Mouse (Mus musculus) brain, adult 2 months (tissue): Measurements from ENCODE around the gene Pip5k1a.
"Not testable (repeated sequence)": the region's sequence is repeated elsewhere in the genome, so short reads cannot be mapped to it uniquely, and the experiment has no call there.

Experiments
- DNase-seq: peaks from one replicate; pipeline ENCODE4 v3.0.0; 2011; ENCODE audit warnings: low read depth, low spot score

Gene Pip5k1a

DNA sequence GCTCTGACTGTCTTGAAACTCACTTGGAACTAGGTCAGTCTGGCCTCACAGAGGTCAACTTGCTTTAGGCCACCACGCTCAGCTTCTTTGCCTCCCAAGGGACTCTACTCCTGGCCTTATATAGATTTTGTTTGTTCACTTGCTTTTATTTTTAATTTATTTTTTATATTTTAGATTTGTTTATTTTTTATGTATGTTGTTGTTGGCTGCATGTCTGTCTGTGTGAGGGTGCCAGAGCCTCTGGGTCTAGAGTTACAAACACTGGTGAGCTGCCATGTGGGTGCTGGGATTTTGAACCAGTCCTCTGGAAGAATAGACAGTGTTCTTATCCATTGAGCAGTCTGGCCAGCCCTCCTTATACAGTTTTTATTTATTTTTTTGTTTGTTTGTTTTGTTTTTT, 6.0 kb upstream of the Pip5k1a start:
- no peak for DNase-seq

DNA sequence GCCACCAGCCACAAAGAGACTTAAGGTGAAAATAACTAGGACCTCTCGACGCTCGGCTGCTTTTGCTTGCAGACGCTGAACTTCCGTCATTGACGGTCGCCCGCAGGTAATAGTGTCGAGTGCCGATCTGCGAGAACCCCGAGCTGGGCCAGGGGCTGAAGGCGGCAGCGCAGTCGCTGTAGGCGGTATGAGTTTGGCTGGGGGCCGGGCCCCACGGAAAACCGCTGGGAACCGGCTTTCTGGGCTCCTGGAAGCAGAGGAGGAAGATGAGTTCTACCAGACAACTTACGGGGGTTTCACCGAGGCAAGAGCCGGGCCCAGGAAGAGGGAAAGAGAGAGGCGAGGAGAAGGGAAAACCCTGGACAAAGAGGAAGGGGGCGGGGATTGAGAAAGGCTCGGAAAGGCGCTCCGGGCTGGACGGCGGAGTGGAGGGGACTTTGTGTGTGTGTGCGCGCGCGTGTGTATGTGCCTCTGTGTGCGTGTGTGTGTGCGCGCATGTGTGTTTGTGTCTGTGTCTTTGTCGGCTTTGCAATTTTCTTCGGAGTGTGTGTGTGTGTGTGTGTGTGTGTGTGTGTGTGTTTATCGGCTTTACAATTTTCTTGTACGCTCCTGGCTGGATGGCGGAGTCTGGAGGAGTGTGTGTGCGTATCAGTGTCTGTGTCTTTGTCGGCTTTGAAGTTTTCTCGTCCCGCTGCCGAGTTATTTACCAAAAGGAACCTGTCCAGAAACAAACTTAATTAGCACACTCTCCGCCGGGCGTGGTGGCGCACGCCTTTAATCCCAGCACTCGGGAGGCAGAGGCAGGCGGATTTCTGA, 4.4 kb upstream of the Pip5k1a start, which contains the start of gene Vps72:
Gene Vps72 (plus strand): TSS at position 112 of the 816 bp plus-strand sequence.
- peak; percentile 98 for DNase-seq

DNA sequence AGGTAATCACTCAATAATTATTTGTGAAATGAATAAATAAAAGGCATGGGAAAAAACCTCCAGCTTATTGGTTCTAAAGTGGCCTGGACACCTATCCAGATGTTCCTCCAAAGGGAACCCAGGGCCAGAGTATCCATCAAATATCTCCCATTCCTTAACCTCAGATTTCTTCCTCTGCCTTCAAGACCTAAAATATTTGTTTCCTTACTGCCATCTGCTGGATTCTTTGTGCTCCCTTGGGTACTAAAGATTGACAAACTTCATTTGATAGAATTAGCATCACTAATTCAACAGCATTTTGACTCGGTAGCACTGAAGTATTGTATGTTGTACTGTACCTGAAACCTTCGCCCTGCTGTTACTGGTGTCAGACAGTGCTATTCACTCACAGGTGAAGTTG, 1.2 kb upstream of the Pip5k1a start:
- DNase-seq: peak; percentile 34

DNA sequence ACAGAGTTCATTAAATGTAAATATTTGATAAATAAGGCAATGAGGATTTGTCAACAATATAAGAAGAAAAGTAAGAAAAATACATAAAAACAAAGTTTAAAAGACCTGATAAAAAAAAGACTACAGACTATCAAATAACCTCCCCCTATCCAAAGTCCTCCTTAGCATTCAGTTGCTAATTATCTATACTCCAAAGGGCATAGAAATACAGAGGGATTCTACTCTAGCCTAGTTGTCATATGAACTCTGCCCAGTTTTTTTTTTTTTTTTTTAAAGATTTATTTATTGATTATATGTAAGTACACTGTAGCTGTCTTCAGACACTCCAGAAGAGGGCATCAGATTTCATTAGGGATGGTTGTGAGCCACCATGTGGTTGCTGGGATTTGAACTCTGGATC, 578 bp upstream of the Pip5k1a start:
- DNase-seq: not testable (repeated sequence)

DNA sequence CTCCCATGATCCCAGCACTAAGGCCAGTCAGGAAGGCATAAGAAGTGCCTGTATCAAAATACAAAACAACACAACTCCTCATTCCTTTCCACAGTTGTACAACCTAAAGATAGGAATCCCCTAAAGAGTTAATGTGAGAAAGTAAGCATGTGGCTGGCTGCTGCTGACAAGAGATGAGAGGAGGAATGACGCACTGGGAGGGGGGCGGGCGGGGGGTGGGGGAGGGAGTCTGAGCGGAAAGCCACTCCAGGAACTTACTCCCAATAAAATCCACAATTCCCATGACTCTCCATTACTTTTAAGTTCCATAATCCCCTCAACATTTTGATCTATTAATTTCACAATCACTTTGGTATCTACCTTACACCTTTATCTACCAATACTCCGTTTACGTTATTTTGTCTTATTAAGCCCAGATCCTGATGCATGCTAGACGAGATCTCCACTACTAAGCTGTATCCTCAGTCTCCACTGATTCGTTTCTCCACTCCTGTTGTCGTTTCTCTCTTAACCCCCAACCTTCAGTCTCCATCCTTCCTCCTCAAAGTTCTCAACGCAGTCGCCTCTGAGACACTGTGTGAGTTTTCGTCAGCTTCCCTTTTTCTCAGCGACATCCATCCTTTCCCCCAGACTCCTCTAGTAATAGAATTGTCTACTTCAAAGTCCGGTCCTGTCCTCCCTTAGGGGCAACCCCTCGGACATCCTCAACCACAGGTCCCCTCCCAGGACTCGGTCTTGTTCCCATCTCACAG, 968 bp downstream of the Pip5k1a start:
- peak; percentile 65 for DNase-seq

DNA sequence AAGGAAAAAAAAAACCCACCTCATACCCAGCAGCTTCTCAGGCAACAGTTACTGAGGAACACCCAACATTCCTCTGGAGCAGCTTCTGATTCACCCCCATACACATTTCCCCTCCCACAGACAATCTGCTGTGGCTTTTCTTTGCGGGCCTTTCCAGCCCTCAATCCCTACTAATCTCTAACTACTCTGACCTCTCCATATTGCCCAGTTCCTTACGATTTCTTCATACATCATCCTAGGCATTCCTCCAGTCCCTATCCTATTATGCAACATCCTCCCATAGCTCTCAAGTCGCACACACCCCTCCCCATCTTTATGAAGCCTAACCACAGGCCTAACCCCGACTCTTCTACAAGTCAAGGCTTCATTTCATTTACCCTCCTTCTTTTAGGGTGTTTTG, 1.6 kb downstream of the Pip5k1a start:
- peak; percentile 85 for DNase-seq

DNA sequence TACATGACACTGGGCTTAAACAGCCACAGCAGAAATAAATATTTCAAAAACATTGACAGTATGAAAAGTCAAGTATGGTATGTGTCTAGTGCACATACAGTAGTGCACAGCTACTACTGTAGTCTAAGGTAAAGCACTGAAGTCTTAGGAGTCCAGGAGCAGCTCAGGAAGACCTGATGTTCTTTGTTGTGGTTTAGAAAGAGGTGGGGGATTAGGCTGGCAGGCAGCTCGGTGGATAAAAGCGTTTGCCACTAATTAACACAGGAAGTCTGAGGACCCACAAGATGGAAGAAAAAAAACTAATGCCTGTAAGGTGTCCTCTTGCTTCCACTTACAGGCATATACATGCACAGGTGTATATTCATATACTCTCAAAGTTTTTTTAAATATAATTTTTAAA, 5.9 kb downstream of the Pip5k1a start:
- no peak for DNase-seq

DNA sequence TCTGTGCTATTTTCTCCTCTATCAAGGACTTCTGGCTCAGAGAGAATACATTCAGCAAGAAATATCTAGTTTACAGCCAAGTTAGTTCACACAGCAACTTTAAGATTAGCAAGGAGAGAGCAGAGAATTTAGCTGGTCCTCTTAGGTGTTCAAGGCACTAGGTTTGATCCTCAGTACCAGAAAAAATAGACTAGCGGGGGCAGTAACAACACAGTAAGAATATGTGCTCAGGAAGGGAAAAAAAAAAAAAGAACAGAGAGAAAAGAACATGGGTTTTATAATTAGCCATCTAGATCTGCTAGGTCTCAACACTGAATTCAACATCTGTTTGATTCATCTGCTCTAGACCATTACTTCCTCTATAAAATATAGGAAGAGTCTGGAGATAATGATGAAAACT, 18.7 kb downstream of the Pip5k1a start:
- DNase-seq: peak; percentile 53

DNA sequence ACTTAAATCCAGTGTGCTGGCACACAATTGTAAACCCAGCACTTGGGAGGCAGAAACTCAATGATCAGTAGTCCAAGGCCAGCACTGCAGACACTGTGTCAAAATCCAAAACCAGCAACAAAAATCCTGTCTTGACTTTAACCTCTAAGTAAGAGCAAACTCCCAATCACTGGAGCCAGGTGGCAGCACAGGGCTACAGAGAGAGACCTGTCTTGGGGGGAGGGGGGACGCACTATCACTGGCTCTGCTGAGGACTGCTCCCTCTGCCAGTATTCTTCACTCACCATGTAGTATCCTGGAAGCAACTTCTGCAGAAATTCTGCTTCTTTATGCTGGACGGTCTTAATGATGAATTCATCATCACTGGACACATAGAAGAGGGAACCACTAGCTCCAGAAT, 35.1 kb downstream of the Pip5k1a start:
- no peak for DNase-seq

DNA sequence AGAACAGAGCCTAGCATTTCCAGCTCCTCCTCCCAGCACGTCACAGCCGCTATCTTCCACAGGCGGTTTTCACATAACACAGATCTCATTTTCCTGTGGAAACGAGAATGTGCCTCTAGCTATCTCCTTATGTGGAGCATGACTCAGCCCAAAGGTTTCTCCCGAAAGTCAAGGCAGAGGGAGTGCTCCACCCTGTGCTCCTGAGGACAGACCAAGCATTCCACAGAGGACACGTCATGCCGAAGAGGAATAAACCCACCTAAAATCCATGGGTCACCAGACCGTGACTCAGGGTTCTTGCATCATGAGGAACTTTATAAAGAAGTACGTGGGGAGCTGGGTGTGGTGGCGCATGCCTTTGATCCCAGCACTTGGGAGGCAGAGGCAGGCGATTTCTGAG, 40.2 kb downstream of the Pip5k1a start:
- peak; percentile 82 for DNase-seq

DNA sequence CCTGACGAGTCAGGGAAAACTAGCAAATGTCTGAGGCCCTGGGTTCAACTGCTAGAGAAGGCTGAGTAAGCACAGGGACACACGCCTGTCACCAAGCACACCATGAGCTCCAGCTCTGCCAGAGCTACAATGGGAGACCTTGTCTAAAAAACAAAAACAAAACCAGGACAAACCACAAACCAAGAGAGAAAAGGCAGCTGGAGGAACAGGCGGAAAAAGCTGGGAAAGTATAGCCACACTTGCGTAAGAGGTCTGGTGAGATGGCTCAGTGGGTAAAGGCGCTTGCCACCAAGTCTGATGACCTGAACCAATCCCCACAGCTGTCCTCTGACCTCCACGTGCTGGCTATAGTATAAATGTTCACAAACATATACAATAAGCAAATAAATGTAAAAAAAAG, 40.6 kb downstream of the Pip5k1a start:
- no peak for DNase-seq

DNA sequence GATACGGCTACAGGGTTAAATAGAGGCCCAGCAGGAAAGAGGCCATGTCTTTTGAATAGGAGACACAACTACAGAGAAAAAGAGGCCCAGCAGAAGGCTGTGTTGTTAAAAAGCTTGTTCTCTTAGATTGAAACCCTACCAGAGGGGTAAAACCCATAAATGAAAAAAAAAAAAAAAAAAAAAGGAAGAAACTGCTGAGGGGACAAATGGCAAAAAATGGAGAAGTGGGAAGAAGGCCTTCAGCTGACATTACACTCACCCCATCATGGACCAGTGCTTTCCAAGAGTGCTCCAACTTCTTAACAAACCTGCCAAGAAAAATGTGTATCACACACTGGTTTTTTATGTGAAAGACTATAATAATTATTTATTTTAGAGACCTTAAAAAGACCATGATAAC, 41.2 kb downstream of the Pip5k1a start:
- DNase-seq: no peak

DNA sequence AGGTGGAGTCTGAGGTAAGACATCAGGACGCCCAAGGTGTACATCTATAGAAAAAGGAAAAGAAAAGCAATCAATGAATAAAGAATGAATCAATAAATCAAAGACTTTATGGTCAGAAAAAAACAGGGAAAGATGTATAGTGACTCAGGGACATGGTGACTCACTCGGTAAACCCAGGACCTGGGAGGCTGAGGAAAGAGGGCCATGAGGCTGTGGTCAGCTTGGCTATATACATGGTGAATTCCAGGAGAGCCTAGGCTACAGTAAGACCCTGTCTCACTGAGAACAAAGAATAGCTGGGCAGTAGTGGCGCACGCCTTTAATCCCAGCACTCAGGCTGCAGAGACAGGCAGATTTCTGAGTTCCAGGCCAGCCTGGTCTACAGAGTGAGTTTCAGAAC, 43.0 kb downstream of the Pip5k1a start:
- no peak for DNase-seq

DNA sequence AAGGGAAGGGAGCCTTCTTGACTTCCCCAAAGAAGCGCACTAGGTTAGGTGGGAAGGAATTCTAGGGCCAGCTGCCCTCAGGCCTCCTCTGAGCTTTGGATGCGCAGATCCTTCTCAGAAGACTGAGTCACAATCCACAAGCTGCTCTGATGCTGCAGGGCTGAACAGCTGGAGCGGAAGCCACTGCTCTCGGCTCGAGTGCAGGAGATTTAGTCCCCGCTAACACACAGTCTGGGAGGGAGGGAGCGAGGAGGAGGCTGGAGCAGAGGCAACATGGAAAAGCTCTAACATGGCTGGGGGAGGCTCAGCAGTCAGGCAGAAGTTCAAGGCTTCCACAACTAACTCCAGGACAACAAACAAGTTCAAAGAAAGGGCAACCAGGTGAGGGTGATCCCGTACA, 48.7 kb downstream of the Pip5k1a start:
- peak; percentile 90 for DNase-seq

DNA sequence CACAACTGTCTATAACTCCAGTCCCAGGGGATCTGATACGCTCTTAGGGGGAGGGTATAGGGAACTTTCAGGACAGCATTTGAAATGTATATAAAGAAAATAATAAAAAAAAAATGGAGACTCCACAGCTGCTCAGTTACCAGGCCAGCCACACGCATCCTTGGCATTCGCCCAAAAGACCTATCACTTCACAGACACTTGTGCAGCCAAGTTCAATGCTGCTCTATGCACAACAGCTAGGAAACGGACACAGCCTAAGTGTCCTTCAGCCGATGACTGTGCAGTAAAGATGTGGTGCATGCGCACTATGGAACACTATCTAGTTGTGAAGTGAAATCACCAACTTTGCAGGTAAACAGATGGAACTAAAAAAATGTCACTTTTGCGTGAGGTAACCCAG, 50.5 kb downstream of the Pip5k1a start:
- no peak for DNase-seq

DNA sequence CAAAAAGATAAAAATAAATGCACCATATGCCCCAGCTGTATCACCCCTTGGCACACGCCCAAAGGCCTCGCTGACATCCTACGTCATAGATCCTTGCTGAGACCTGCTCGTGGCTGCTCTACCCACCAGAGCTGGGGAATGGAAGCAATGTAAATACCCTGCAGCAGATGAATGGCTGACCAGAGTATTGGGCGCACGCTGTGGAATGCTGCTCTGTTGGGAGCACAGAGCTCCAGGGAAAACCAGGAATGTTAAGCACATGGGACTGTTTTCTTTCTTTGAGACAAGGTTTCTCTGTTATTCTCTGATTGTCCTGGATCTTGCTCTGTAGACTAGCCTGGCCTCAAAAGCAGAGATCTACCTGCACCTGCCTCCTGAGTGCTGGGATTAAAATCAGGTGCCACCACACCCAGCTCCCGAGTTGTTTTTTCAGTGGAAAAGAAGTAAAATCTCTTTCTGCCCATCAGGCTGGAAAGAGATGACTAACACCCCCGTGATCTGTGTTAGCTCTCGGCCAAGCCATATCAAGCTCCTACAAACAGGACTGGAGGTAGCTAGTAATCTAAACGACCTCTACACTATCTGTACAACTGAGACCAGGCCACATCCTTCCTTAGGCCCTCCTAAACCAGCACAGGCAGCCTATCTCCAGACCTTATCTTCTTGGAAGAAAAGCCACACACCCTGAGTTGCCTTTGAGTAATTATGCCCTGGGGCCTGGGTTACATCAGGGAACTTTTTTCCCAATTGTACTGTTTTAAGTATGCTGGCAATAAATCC, 52.1 kb downstream of the Pip5k1a start:
- DNase-seq: peak; percentile 51

DNA sequence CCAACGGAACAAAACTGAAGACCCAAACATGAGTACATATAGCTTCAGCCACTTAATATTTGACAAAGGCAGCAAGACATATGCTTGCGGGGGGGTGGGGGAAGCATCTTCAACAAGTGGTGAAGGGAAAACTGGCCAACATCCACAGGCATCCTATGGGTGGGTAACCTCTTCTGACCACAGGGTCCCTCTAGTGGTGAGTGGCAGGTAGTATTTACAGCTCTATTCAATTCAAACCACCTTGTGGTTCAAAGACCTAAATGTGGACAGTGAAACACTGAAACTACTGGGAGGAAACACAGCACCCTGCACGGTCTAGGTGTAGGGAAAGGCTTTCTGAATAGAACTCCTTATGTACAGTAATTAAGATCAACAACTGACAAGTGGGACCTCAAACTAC, 53.0 kb downstream of the Pip5k1a start:
- DNase-seq: peak; percentile 72

DNA sequence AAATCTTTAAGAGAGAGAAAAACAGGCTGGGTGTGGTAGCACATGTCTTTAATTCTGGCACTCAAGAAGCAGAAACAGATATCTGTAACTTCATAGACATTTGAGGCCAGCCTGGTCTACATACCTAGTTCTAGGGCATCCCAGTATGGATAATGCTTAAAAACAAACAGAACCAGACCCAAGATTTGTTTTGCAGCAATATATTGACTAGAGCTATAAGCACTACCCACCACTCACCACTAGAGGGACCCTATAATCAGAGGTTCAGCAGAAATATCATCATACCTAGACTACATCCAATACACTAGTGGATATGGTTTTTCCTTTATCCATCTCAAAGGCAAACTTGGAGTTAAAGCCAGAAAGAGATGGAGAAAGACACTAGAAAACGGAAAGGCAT, 53.8 kb downstream of the Pip5k1a start:
- peak; percentile 73 for DNase-seq

DNA sequence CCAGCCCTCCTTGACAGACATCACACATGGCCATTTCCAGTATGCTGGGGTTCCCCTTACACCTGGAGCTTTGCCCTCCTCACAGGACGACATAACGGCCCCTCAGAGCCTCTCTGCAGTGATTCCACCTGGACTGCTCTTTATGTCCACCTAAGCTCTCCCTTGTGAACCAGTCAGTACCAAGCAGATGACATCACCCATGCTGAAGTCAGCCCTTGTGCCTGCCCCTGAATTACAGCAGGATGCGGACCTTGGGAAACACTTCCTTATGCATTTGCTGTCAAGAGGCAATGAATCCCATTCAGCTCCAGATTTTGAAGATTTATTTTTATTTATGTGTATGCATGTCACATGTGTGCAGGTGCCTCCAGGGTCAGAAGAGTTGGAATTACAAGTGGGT, 58.8 kb downstream of the Pip5k1a start:
- DNase-seq: no peak

DNA sequence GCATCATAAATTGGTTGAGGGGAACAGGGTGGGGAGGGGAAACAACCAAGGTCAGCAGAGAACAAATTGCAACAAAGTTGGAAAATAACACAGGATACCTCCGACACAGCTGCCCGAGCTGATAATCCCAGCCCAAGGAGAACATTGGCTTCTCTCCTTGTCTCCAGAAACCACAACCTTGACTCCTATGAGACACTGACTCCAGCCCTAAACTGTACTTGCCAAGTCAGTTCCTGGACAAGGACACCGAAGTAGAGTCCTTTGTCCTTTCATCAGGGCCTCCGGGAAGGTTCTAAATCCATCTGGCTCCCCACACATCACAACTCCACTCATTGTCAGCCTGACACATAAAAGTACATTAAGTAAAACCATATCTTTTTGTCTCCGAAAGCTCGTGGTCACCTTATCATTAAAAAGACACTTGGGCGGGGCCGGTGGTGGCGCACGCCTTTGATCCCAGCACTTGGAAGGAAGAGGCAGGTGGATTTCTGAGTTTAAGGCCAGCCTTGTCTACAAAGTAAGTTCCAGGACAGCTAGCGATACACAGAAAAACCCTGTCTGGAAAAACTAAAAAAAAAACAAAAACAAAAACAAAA, 60.2 kb downstream of the Pip5k1a start:
- no peak for DNase-seq

DNA sequence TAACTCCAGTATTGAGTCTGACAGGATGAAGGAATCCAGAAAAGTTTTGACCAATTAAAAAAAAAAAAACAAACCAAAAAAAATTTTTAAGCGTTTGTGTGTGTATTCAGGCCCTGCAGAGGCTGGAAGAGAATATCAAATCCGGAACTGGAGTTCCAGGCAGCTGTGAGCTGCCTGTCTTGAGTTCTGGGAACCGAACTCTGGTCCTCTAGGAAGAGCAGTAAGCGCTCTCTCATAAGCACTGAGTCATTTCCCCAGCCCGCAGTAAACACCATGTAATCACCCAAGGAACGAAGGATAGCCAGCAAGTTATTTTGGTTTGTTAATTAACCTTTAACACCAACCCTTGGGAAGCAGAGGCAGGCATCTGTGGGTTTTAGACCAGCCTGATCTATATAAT, 63.5 kb downstream of the Pip5k1a start:
- no peak for DNase-seq

DNA sequence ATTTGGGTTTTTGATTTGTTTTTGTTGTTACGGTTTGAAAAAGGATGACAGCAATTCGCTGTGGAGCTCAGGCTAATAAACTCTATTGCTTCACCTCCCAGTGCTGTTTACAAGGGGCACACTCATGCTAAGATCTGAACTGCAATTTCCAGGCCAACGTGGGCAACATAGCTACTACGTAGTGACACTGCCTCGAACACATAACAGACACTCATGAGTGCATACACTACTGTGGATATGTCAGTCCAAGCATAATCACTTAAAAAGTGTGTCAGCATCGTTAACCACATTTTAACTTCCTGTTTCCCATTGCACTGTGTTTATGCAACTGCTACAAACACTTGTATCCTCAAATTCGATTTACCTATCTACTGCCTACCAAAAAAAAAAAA, 63.9 kb downstream of the Pip5k1a start:
- DNase-seq: no peak
